In the genomic region with DNA sequence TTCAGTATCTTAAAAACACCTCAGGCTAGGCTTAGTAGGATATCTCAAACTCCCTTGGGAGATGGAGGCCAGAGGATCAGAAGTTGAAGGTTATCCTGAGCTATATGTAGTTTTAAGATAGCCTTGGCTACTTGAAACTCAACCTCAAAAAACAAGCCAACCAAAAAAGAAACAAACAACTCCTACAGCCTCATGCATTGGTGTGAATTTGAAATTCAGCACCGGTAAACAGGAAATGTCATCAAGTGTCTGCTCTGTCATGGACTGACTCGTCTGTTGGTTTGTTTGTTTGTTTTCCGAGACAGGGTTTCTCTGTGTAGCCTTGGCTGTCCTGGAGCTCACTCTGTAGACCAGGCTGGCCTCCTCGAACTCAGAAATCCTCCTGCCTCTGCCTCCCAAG, we compare ENCODE assay signal across 16 mouse cellular contexts.
"Had no signal": no experiment of that assay in that cellular context is flagged by ENCODE, and none has a peak within 500 bp of the region (broad histone marks: within the 10 kb centered on the region; RNA-seq: fewer than 3 reads in every experiment).

No protein-coding gene starts in this region.

- H3K27ac ChIP-seq: neural tube, embryonic 13.5 days; neural tube, embryonic 15.5 days; stomach, embryonic 15.5 days; stomach, postnatal 0 days had no signal

- H3K9ac ChIP-seq: neural tube, embryonic 13.5 days; neural tube, embryonic 15.5 days; stomach, embryonic 15.5 days had no signal

- H3K4me3 ChIP-seq: neural tube, embryonic 13.5 days; neural tube, embryonic 15.5 days; stomach, embryonic 15.5 days had no signal

- H3K27me3 ChIP-seq: neural tube, embryonic 13.5 days; neural tube, embryonic 15.5 days; stomach, embryonic 15.5 days had no signal

- H3K4me2 ChIP-seq: neural tube, embryonic 13.5 days; neural tube, embryonic 15.5 days; stomach, embryonic 15.5 days had no signal

- DNase-seq: retina, postnatal 1 day; right cerebral cortex, adult 18-20 months; right cerebral cortex, postnatal 14 days; right cerebral cortex, postnatal 25 days; right cerebral cortex, postnatal 4 days; spleen, adult 18-20 months; thymus, adult 18-20 months; thymus, adult 2 months; thymus, postnatal 14 days; thymus, postnatal 25 days; thymus, postnatal 36 days; thymus, postnatal 4 days had no signal

- H3K9me3 ChIP-seq: neural tube, embryonic 13.5 days; neural tube, embryonic 15.5 days; stomach, embryonic 15.5 days had no signal

- H3K4me1 ChIP-seq: neural tube, embryonic 13.5 days; neural tube, embryonic 15.5 days; stomach, embryonic 15.5 days had no signal
